Mouse (Mus musculus): ENCODE data around the gene Arhgap10.

The Arhgap10 gene

GRCm38 (mm10) chr8:77516845-77517244, 908 bp downstream of the Arhgap10 start:
- peak; percentile 46 for DNase-seq (ENCODE audit: low read depth, low spot score)

GRCm38 (mm10) chr8:77515786-77516185, 2.0 kb downstream of the Arhgap10 start:
- no peak for DNase-seq (ENCODE audit: low read depth, low spot score)

GRCm38 (mm10) chr8:77515201-77515600, 2.6 kb downstream of the Arhgap10 start:
- DNase-seq (ENCODE audit: low read depth, low spot score): no peak

GRCm38 (mm10) chr8:77511750-77512493, 5.8 kb downstream of the Arhgap10 start:
- DNase-seq (ENCODE audit: low read depth, low spot score): peak; percentile 31

GRCm38 (mm10) chr8:77510426-77510825, 7.3 kb downstream of the Arhgap10 start:
- DNase-seq (ENCODE audit: low read depth, low spot score): no peak

- DNase-seq (ENCODE audit: low read depth, low spot score): no peak
These were observed 8.7 kb downstream of the Arhgap10 start for GRCm38 (mm10) chr8:77509044-77509443.

GRCm38 (mm10) chr8:77507510-77508035, 10.2 kb downstream of the Arhgap10 start:
- DNase-seq (ENCODE audit: low read depth, low spot score): no peak

- no peak for DNase-seq (ENCODE audit: low read depth, low spot score)
These were observed 11.2 kb downstream of the Arhgap10 start for GRCm38 (mm10) chr8:77506539-77506938.

- no peak for DNase-seq (ENCODE audit: low read depth, low spot score)
These were observed 15.2 kb downstream of the Arhgap10 start for GRCm38 (mm10) chr8:77502547-77502946.

- no peak for DNase-seq (ENCODE audit: low read depth, low spot score)
These were observed 16.6 kb downstream of the Arhgap10 start for GRCm38 (mm10) chr8:77501131-77501530.

GRCm38 (mm10) chr8:77500264-77500663, 17.5 kb downstream of the Arhgap10 start:
- no peak for DNase-seq (ENCODE audit: low read depth, low spot score)

GRCm38 (mm10) chr8:77497442-77497841, 20.3 kb downstream of the Arhgap10 start:
- no peak for DNase-seq (ENCODE audit: low read depth, low spot score)

- DNase-seq (ENCODE audit: low read depth, low spot score): no peak
These were observed 21.5 kb downstream of the Arhgap10 start for GRCm38 (mm10) chr8:77496253-77496652.

- DNase-seq (ENCODE audit: low read depth, low spot score): no peak
These were observed 23.1 kb downstream of the Arhgap10 start for GRCm38 (mm10) chr8:77494376-77495328.

- DNase-seq (ENCODE audit: low read depth, low spot score): no peak
These were observed 25.2 kb downstream of the Arhgap10 start for GRCm38 (mm10) chr8:77492356-77493058.

GRCm38 (mm10) chr8:77491231-77491923, 26.4 kb downstream of the Arhgap10 start:
- no peak for DNase-seq (ENCODE audit: low read depth, low spot score)

GRCm38 (mm10) chr8:77490095-77490781, 27.5 kb downstream of the Arhgap10 start:
- DNase-seq (ENCODE audit: low read depth, low spot score): no peak

- DNase-seq (ENCODE audit: low read depth, low spot score): no peak
These were observed 28.5 kb downstream of the Arhgap10 start for GRCm38 (mm10) chr8:77489235-77489634.

- DNase-seq (ENCODE audit: low read depth, low spot score): no peak
These were observed 29.5 kb downstream of the Arhgap10 start for GRCm38 (mm10) chr8:77488215-77488606.

- DNase-seq (ENCODE audit: low read depth, low spot score): no peak
These were observed 30.1 kb downstream of the Arhgap10 start for GRCm38 (mm10) chr8:77487590-77488214.
